ENCODE assay signal across 12 mouse cellular contexts in the genomic region with DNA sequence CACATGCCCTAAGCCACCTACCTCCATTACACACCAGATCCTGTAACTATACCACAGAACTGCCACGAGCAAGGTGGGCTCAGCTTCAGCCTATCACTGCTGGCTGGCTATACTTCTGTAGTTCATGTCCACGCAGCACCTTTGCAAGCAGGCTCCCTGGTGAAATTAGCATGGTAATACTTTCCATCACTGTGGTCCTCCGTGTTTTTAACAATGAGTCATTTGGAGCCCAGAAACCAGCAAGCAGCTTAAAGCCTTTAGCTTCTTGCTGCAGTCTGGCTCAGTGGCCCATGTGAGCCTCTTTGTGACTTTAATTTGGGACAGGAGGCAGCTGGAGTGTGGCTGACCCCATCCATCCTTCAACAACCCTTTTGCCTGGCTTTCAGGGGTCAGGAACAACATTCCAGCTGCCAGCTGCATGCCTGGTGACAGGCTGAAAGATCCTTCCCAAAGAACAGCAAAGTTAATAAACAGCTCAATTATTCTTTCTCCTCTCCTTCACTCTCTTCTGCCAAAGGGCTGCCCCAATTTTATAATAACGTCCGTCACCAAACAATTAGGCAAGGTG.
DNase-seq lines count a peak whose midpoint lies in the region; ATAC-seq and TF ChIP-seq lines count a peak whose summit lies in the region.
"Had no signal": no experiment of that assay in that cellular context is flagged by ENCODE, and none has a peak within 500 bp of the region (broad histone marks: within the 10 kb centered on the region; RNA-seq: fewer than 3 reads in every experiment).

No protein-coding gene starts in this region.

- TF ChIP-seq RAD21 in CH12.LX (IDR thresholded peaks at IDR 0.05; ENCODE audit: low read depth, low read length) = no peak

- H3K79me2 ChIP-seq in CH12.LX (replicated peaks; ENCODE audit: control insufficient read depth, extremely low read depth, insufficient read depth, poor library complexity, severe bottlenecking) = no peaks in the 10 kb centered on the region

- H3K4me2 ChIP-seq in CH12.LX (ENCODE audit: insufficient read depth, low read depth, poor library complexity, severe bottlenecking) = no peak overlapping the region
- no peak overlapping the region for H3K4me2 ChIP-seq in limb, embryonic 14.5 days (replicated peaks; ENCODE audit: low read depth, low read length, severe bottlenecking)

- H3K9ac ChIP-seq in CH12.LX (ENCODE audit: insufficient read depth, low read depth) = peak overlapping the region; percentile 16; the same call in 1 of the 2 replicates
- H3K9ac ChIP-seq in limb, embryonic 14.5 days (ENCODE audit: low read depth, low read length, severe bottlenecking) = no peak overlapping the region

- no peak overlapping the region for H3K27ac ChIP-seq in CH12.LX (ENCODE audit: insufficient read depth, low read depth)
- no peak overlapping the region for H3K27ac ChIP-seq in limb, embryonic 14.5 days (replicated peaks; ENCODE audit: low read depth, low read length)
- H3K27ac ChIP-seq: left cerebral cortex, adult 2 months; macrophage had no signal

- no peaks in the 10 kb centered on the region for H3K36me3 ChIP-seq in CH12.LX (replicated peaks in 1 of 2; ENCODE audit: control insufficient read depth in 1 of 2, insufficient read depth in 1 of 2, low read length in 1 of 2)
- no peaks in the 10 kb centered on the region for H3K36me3 ChIP-seq in limb, embryonic 14.5 days (ENCODE audit: control insufficient read depth, insufficient read depth, low read length)

- 35% methylated on average over 5 of the region's 5 CpGs for WGBS in limb, embryonic 14.5 days

- dilution Hi-C loops in CH12.LX (cut with MboI; ENCODE audit: extremely low pct_ligation_motif_present, extremely low pct_unique_long_range_greater_than_20kb, low sequenced_read_pairs) = no loop called here

- no peak for TF ChIP-seq CTCF in CH12.LX (conservative IDR thresholded peaks at IDR 0.05 in 1 of 2, IDR thresholded peaks at IDR 0.05 in 1 of 2; ENCODE audit: low read depth in 2 of 2, low read length in 2 of 2)

- H3K9me3 ChIP-seq in CH12.LX (replicated peaks; ENCODE audit: low read length) = no peaks in the 10 kb centered on the region
- H3K9me3 ChIP-seq in limb, embryonic 14.5 days (ENCODE audit: control insufficient read depth, low read length) = no peaks in the 10 kb centered on the region

- TF ChIP-seq POLR2A in CH12.LX (IDR thresholded peaks at IDR 0.05; ENCODE audit: low read depth, low read length) = no peak
- no peak for TF ChIP-seq POLR2A in limb, embryonic 14.5 days (IDR thresholded peaks at IDR 0.05; ENCODE audit: borderline replicate concordance, extremely low read depth, insufficient read depth, insufficient read length)

- TF ChIP-seq EP300 in CH12.LX (IDR thresholded peaks at IDR 0.05; ENCODE audit: low read length) = peak; percentile 89

- ATAC-seq in limb, embryonic 14.5 days (ENCODE audit: low FRiP score, low read depth) = no peak

- H3K4me1 ChIP-seq in CH12.LX (ENCODE audit: control insufficient read depth in 1 of 2, insufficient read depth in 2 of 2) = peaks cover 9 to 15% of the 10 kb centered on the region in 2 experiments
- H3K4me1 ChIP-seq in limb, embryonic 14.5 days (ENCODE audit: control insufficient read depth, insufficient read depth, low read length) = peaks cover 29% of the 10 kb centered on the region

- H3K27me3 ChIP-seq in CH12.LX (replicated peaks) = no peaks in the 10 kb centered on the region
- H3K27me3 ChIP-seq in limb, embryonic 14.5 days (ENCODE audit: control insufficient read depth, insufficient read depth, low read length) = no peaks in the 10 kb centered on the region

- in situ Hi-C loops in CH12.LX (cut with MboI; ENCODE audit: low pct_ligation_motif_present, low pct_unique_long_range_greater_than_20kb, low sequenced_read_pairs) = loop anchor here (25.0 kb wide), 1 partner anchor 1522 kb away; a partner anchor contains a TSS

- H3K4me3 ChIP-seq in CH12.LX (replicated peaks in 1 of 3; ENCODE audit: low read depth in 2 of 3, low read length in 2 of 3, poor library complexity in 1 of 3) = no peak overlapping the region
- H3K4me3 ChIP-seq in limb, embryonic 14.5 days (replicated peaks; ENCODE audit: low read length) = no peak overlapping the region
- H3K4me3 ChIP-seq: erythroblast, embryonic 14.5 days; left cerebral cortex, adult 2 months had no signal

- DNase-seq in CH12.LX (ENCODE audit: extremely low read depth) (peak; percentile 49), MN1 (ENCODE audit: low spot score) (no peak)
- DNase-seq in brain, adult 2 months (ENCODE audit: low read depth, low spot score) = peak; percentile 5
- DNase-seq in kidney, adult 8-10 months = peak; percentile 9 to 33
- peak; percentile 21 for DNase-seq in limb, embryonic 14.5 days (ENCODE audit: low spot score)
- no peak for DNase-seq in ovary, postnatal 10 days (ENCODE audit: low spot score)
- DNase-seq in cerebellum, adult 8-10 months = no peak
- DNase-seq: cerebellum, adult 18-20 months; gastrocnemius, postnatal 25 days had no signal

TF ChIP-seq in CH12.LX, 34 proteins besides CTCF, POLR2A, EP300 and RAD21:
- 0 out of 2 replicates have a peak, but pooled peaks have one; percentile 17 for TF ChIP-seq RCOR1 (conservative IDR thresholded peaks at IDR 0.05; ENCODE audit: low read depth, low read length)
- TF ChIP-seq PAX5 (IDR thresholded peaks at IDR 0.05; ENCODE audit: low read length) = no peak
- TF ChIP-seq JUND (conservative IDR thresholded peaks at IDR 0.05; ENCODE audit: low read depth, low read length) = peak; percentile 89
- no peak for TF ChIP-seq BHLHE40 (IDR thresholded peaks at IDR 0.05; ENCODE audit: low read depth, low read length)
- no peak for TF ChIP-seq GABPA (IDR thresholded peaks at IDR 0.05; ENCODE audit: insufficient replicate concordance, low read depth, low read length)
- no peak for TF ChIP-seq POLR2AphosphoS2 (IDR thresholded peaks at IDR 0.05; ENCODE audit: low read depth, low read length)
- TF ChIP-seq JUN (IDR thresholded peaks at IDR 0.05; ENCODE audit: insufficient read depth, low read depth, low read length) = peak; percentile 95
- peak; percentile 93 for TF ChIP-seq IRF4 (IDR thresholded peaks at IDR 0.05; ENCODE audit: low read depth, low read length)
- TF ChIP-seq TCF12 (IDR thresholded peaks at IDR 0.05; ENCODE audit: low read depth, low read length) = peak; percentile 57; the same call in 1 of the 2 replicates
- TF ChIP-seq MAFK (IDR thresholded peaks at IDR 0.05; ENCODE audit: insufficient replicate concordance, low read length) = 0 out of 2 replicates have a peak, but pooled peaks have one; percentile 39
- TF ChIP-seq ETS1 (conservative IDR thresholded peaks at IDR 0.05; ENCODE audit: low read depth, low read length) = peak; percentile 42; the same call in 1 of the 2 replicates
- peak; percentile 57; the same call in 1 of the 2 replicates for TF ChIP-seq MEF2A (IDR thresholded peaks at IDR 0.05; ENCODE audit: borderline replicate concordance, low read depth, low read length)
- no peak for TF ChIP-seq USF2 (conservative IDR thresholded peaks at IDR 0.05; ENCODE audit: low read depth, low read length)
- no peak for TF ChIP-seq MXI1 (IDR thresholded peaks at IDR 0.05; ENCODE audit: low read depth, low read length)
- 0 out of 2 replicates have a peak, but pooled peaks have one; percentile 32 for TF ChIP-seq MYC (IDR thresholded peaks at IDR 0.05; ENCODE audit: low read depth, low read length)
- TF ChIP-seq KAT2A (IDR thresholded peaks at IDR 0.05; ENCODE audit: insufficient replicate concordance, low read length) = no peak

Comparison
In these comparisons a context has a peak if more than half of its experiments do, and no peak if none do; other contexts are left out.
1. DNase-seq: peak in CH12.LX (single experiment), brain, adult 2 months (single experiment), kidney, adult 8-10 months (2 of 2) and limb, embryonic 14.5 days (single experiment); none in MN1 (single experiment), ovary, postnatal 10 days (single experiment) and cerebellum, adult 8-10 months (single experiment).